ENCODE assay signal across 28 mouse cellular contexts in genomic region chr6:99078089-99078488, GRCm38 (mm10).
A peak's percentile ranks its signal among the peaks of the same experiment; 100 is the strongest.
DNase-seq lines count a peak whose midpoint lies in the region; ATAC-seq and TF ChIP-seq lines count a peak whose summit lies in the region.
"Had no signal": no experiment of that assay in that cellular context is flagged by ENCODE, and none has a peak within 500 bp of the region (broad histone marks: within the 10 kb centered on the region; RNA-seq: fewer than 3 reads in every experiment).

No protein-coding gene starts in this region.

- H3K4me3 ChIP-seq in G1E (ENCODE audit: low read depth, low read length): no peak overlapping the region
- no peak overlapping the region for H3K4me3 ChIP-seq in hindbrain, embryonic 10.5 days
- H3K4me3 ChIP-seq: embryonic facial prominence, embryonic 10.5 days; embryonic facial prominence, embryonic 13.5 days; erythroblast, embryonic 14.5 days; forebrain, embryonic 12.5 days; forebrain, embryonic 15.5 days; heart, adult 2 months; heart, embryonic 10.5 days; heart, embryonic 13.5 days; hindbrain, embryonic 12.5 days had no signal

- WGBS in hindbrain, embryonic 10.5 days: 89% methylated on average over 4 of the region's 4 CpGs

- peaks cover 77% of the 10 kb centered on the region for H3K36me3 ChIP-seq in G1E (replicated peaks)
- H3K36me3 ChIP-seq in hindbrain, embryonic 10.5 days: peaks cover 16% of the 10 kb centered on the region

- H3K4me1 ChIP-seq in G1E (ENCODE audit: insufficient read depth, low read depth, low read length): peaks cover 28% of the 10 kb centered on the region
- peaks cover 30% of the 10 kb centered on the region for H3K4me1 ChIP-seq in hindbrain, embryonic 10.5 days (replicated peaks)

- DNase-seq in G1E (ENCODE audit: low spot score) (no peak), MEL-GATA-1-ER (ENCODE audit: extremely low read depth, low read depth) (peak; percentile 6), liver (no peak)
- no peak for DNase-seq in adrenal gland, adult 2 months
- DNase-seq in hindbrain, embryonic 10.5 days (ENCODE audit: low spot score): no peak
- DNase-seq: adrenal gland, postnatal 10 days; adrenal gland, postnatal 36 days; cerebellum, adult 18-20 months; cerebellum, adult 9-10 months; cerebellum, postnatal 25 days; embryo, embryonic 11 days; gastrocnemius, postnatal 25 days; heart, adult 2 months; heart, postnatal 14 days; heart, postnatal 4 days had no signal

- H3K9me3 ChIP-seq in G1E (replicated peaks): peaks cover 8% of the 10 kb centered on the region
- peaks cover 8% of the 10 kb centered on the region for H3K9me3 ChIP-seq in hindbrain, embryonic 10.5 days
- H3K9me3 ChIP-seq: embryonic facial prominence, embryonic 13.5 days; forebrain, embryonic 12.5 days; forebrain, embryonic 15.5 days; heart, embryonic 10.5 days; hindbrain, embryonic 12.5 days had no signal

- H3K27me3 ChIP-seq in G1E (ENCODE audit: insufficient read depth, low read length): no peaks in the 10 kb centered on the region
- no peaks in the 10 kb centered on the region for H3K27me3 ChIP-seq in hindbrain, embryonic 10.5 days (ENCODE audit: insufficient read depth, poor library complexity, severe bottlenecking)
- H3K27me3 ChIP-seq: forebrain, embryonic 12.5 days; forebrain, embryonic 15.5 days; heart, embryonic 13.5 days; hindbrain, embryonic 12.5 days had no signal

- peak; percentile 25; the same call in 1 of the 2 replicates for ATAC-seq in G1E (ENCODE audit: extremely low read depth, insufficient number of reproducible peaks, low FRiP score, poor library complexity, severe bottlenecking)
- ATAC-seq in megakaryocyte, adult 5-6 weeks (ENCODE audit: poor library complexity, severe bottlenecking): peak; percentile 57
- ATAC-seq: activated CD4-positive, CD25-positive, alpha-beta regulatory T cell, adult 4 months; forebrain, embryonic 15.5 days; hindbrain, embryonic 16.5 days; inflammation-experienced regulatory T-cells, adult 6 months; intestine, embryonic 16.5 days had no signal

- no peak for TF ChIP-seq CTCF in G1E (IDR thresholded peaks at IDR 0.05; ENCODE audit: low read depth, low read length)

- no peak overlapping the region for H3K27ac ChIP-seq in hindbrain, embryonic 10.5 days
- H3K27ac ChIP-seq: embryonic facial prominence, embryonic 10.5 days; embryonic facial prominence, embryonic 13.5 days; forebrain, embryonic 12.5 days; forebrain, embryonic 15.5 days; heart, adult 2 months; heart, embryonic 13.5 days; hindbrain, embryonic 12.5 days had no signal
